Mouse (Mus musculus) frontal cortex, adult 2 months (tissue): Measurements from ENCODE around the gene Aqp7. TPM values are rescaled to one million over a fixed set of nuclear protein-coding genes. Genes with fewer than 3 reads are reported as not detected.
"Not testable (repeated sequence)": the region's sequence is repeated elsewhere in the genome, so short reads cannot be mapped to it uniquely, and the experiment has no call there.

ENCODE experiments used
- DNase-seq, 2 experiments: peaks; one replicate each; pipeline ENCODE4 v3.0.0; 2022; ENCODE audit warnings: low spot score in 1 of 2; ENCODE audit errors: extremely low spot score in 1 of 2
- polyA plus RNA-seq: library from polyadenylated mRNA; depleted of rRNA; stranded (reverse); fragments of >200 nt; gene quantifications from 2 replicates; pipeline ENCODE4 v1.2.3, GENCODE M21; 2012; rRNA removed

Gene Aqp7
- 0.04 TPM in 1 of 2 replicates, not detected in the other for polyA plus RNA-seq

DNA sequence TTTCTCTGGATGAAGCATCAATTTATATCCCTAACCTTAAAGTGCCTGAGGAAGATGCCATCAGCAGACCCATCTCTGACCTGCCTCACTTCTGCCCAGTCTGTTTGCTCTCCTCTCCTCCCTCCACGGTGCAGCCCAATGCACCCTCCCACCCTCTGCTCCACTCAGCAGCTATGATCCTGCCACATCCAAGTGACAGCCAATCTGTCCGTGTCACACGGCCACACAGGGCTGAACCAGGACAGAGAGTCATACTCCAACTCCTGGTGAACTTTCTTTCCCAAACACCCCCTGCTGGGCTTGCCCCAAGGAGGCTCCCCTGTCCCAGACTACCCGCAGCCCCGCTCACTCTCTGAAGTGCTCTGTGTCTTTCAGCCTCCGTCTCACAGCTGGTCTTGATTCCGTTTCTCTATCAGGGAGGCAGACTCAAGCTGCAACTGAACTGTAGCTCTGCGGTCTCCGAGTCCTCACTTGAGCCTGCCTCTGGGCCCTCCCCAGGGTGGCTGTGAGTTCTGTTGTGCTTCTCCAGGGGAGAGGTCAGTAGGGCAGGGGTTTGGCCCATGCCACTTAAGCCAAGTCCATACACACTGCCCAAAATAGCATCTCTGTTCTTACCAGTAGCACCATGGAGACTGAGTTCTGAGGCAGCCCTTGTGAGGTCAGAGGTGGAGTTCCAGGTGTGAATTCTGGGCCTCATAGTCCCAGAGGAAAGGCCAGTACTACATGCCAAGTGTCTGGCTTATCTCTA is at the start of gene Aqp7:
TSS of gene Aqp7 (minus strand) at position 616 of the 748 bp plus-strand sequence.
- DNase-seq = no peak

GRCm38 (mm10) chr4:41097381-41097780 is 49.4 kb upstream of the Aqp7 start:
- no peak for DNase-seq

DNA sequence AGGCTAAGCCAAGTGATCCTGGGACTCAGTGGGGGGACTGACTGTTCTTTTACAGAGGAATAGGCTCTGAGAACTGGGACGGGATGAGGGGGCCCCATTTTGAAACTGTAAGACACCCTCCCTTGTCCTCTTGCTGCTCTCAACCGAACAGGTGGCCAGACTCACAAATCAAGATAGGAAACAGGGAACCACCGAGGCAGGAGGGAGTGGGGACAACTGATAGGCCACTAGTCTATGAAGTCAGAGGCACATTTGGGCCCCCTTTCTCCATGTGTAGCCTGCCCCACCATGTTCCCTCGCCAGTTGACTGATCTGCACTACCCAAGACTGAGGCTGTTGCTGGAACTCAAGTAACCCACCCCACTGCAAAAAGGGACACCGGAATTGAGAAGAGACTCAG is 48.9 kb upstream of the Aqp7 start:
- no peak for DNase-seq

DNA sequence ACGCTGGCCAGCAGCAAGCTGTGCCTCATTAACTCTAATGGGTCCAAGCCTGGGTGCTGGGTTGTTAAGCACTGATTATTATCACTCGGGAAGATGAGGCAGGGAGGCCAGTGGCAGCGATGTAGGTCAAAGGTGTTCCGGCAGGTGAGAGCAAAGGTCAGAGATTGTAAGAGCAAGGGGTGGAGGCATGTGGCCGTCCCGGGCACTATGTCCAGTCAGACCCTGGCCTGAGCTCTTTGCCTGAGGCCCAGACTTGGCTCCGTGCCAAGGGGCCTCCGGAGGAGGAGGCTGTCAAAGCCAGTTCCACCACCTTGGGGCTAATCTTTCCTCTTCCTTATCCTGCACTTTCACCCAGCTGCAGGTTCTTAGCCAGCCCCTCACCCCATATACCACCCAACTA is 48.2 kb upstream of the Aqp7 start:
- no peak for DNase-seq

DNA sequence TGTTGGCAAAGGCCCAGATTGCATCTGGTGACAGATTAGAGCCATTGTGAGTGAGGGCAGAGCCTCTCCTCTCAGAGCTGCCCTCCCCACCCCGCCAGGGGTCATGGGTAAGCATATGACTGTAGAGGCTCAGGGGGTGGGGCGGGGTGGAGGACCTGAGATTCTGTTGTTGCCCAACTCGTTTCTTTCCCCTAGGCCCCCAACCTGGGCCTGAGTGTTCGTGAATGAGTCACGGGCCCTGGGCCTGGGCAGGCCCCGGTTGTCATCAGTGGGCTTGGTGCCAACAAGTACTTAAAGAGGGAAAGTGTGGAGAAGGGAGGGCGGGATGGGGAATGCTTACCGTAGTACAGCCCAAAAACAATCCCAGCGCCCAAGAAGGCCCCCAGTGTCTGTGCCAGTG is 46.4 kb upstream of the Aqp7 start:
- DNase-seq = no peak

GRCm38 (mm10) chr4:41092958-41093357 is 45.0 kb upstream of the Aqp7 start:
- no peak for DNase-seq

DNA sequence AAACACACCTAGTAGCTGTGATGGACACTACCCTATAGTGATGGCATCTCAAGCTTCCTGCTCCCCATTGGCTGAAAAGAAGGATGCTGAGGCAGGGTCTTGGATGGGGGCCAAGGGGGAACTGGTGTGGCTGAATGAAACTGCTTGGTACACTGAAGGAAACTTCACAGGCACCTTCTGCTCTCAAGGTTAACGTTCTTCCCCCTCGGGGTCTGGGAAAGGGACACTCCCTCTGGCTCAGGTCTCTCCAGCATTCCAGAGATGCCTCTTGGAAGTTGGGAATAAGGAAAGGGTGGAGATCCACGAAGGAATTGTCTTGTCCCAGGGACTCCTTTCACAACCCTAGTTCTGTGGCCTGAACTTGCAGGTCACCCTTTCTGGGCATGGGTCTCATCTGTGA is 43.5 kb upstream of the Aqp7 start:
- DNase-seq = no peak

- no peak for DNase-seq
Observed at GRCm38 (mm10) chr4:41089705-41090104, 41.8 kb upstream of the Aqp7 start.

GRCm38 (mm10) chr4:41089189-41089588 is 41.2 kb upstream of the Aqp7 start:
- no peak for DNase-seq

GRCm38 (mm10) chr4:41087459-41088298 is 39.7 kb upstream of the Aqp7 start:
- no peak for DNase-seq

DNA sequence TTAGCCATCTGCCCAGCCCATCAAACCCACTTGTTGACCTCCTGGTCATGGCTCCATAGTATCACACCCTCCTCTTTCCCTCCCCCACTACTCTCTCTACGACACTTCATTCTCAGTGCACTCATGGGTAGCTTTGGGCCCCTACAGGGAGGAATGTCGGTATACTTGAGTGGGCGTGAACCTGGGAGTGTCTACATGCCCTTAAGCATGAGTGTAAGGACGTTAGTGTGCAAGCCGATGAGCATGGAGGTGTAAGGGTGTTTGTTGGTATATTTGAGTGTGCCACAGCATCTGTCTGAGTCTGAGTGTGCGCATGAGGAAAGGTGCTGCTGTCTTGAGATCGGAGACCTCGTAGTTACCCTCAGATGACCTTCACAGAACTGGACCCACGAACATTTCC is 39.0 kb upstream of the Aqp7 start:
- no peak for DNase-seq

- DNase-seq = no peak
Observed at GRCm38 (mm10) chr4:41084819-41085218, 36.9 kb upstream of the Aqp7 start.

GRCm38 (mm10) chr4:41082803-41083202 is 34.9 kb upstream of the Aqp7 start:
- DNase-seq = not testable (repeated sequence)

DNA sequence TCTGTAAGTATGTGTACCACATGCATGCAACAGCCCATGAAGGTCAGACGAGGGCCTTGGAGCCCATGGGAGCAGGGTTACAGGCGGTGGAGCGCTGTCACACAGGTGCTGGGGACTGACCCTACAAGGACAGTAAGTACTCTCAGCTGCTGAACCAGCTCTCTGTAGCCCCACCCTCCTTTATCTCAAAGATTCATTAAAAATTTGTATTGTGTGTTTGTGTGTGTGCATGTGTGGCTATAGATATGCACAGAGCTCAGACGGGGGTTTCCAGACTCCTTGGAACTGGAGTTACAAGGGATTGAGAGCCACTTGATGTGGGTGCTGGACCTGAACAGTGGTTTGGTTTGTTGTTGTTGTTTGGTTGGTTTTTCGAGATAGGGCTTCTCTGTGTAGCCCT is 33.8 kb upstream of the Aqp7 start:
- DNase-seq = no peak

GRCm38 (mm10) chr4:41078726-41079125 is 30.8 kb upstream of the Aqp7 start:
- no peak for DNase-seq

- no peak for DNase-seq
Observed at GRCm38 (mm10) chr4:41074461-41074860, 26.5 kb upstream of the Aqp7 start.

DNA sequence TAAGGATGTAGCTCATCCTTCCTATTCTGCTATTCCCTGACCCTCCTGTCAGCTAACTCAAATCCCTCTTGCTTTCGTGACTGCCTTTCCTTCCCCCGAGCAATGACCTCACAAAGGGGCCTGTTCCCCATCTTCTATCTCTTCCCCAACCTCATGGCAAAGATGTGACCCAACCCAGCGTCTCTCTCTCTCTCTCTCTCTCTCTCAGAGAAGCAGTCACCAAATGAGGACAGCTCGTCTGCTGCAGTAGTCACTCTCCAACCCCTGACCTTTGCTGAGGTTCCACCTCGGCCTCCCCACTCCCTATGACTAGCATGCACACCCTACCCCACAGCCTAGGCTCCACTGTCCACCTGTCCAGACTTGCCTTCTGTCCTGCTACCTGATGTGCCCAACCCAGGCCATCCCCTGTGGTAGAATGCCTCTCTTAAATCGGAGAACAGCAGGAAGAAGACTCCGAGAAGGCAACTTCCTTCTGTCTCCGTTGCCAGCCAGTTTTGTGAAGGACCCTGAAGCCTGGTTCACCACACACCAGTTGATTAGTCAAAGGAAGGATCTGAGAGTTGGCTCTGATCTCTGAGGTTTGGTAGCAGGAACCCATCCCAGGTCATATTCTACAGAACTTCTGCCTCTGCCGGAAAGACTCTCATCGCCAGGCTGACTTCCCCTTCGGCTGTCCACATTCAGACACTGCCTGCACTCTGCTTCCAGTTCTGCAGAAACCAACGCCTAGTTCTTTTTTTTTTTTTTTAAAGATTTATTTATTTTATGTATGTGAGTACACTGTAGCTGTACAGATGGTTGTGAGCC is 25.3 kb upstream of the Aqp7 start:
- no peak for DNase-seq

- no peak for DNase-seq
Observed at GRCm38 (mm10) chr4:41071500-41072429, 23.8 kb upstream of the Aqp7 start.

GRCm38 (mm10) chr4:41065196-41065595 is 17.3 kb upstream of the Aqp7 start:
- DNase-seq = no peak
